In the genomic region with DNA sequence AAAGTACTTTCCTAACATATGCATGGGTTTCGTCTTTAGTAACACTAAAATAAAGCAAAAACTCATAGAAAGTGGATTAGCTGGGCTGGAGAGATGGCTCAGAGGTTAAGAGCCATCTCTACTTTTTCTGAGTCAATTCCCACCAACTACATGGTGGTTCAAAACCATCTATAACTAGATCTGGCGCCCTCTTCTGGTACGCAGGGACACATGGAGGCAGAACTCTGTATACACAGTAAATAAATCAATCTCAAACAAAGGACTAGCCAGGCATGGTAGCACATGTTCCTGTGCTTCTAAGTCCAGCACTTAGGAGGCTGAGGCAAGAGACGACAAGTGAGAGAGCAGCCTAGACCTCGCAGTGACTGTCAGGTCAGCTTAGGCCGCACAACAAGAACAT, we compare ENCODE assay signal across 1 mouse cellular context. TPM values are rescaled to one million over a fixed set of nuclear protein-coding genes. Genes with fewer than 3 reads are reported as not detected.
"Had no signal": no experiment of that assay in that cellular context is flagged by ENCODE, and none has a peak within 500 bp of the region (broad histone marks: within the 10 kb centered on the region; RNA-seq: fewer than 3 reads in every experiment).

No protein-coding gene starts in this region.

RNA-seq across cellular contexts. Expression of a gene that starts 12.4 kb away (rescaled TPM):
- polyA plus RNA-seq: liver, embryonic 15.5 days had no signal
